Mouse (Mus musculus) granulocyte monocyte progenitor cell, adult 5-6 weeks (primary cell): ENCODE results near the gene Psma5. TPM values are rescaled to one million over a fixed set of nuclear protein-coding genes. Genes with fewer than 3 reads are reported as not detected.
"Not testable (repeated sequence)": the region's sequence is repeated elsewhere in the genome, so short reads cannot be mapped to it uniquely, and the experiment has no call there.

Experiments
- ATAC-seq: replicated peaks from 2 replicates; pipeline ENCODE4 v1.8.0; 2016; ENCODE audit warnings: mild to moderate bottlenecking, moderate TSS enrichment, inconsistent platforms; ENCODE audit not compliant: poor library complexity, severe bottlenecking
- total RNA-seq, 2 experiments: library from RNA; stranded (forward) in 1 of 2; stranded (reverse) in 1 of 2; fragments of 200-712, 200-1000 nt in 1 of 2; fragments of >200 nt in 1 of 2; fragmentation: Nextera tagmentation in 1 of 2; gene quantifications; 2 replicates each; pipeline ENCODE4 v1.2.3; 2014 to 2017

Psma5 gene
- total RNA-seq, 2 experiments from 2014 or later, result 264 to 273 TPM

GRCm38 (mm10) chr3:108279495-108279894 lies 22.8 kb downstream of the Psma5 start:
- ATAC-seq, result not testable (repeated sequence)

- ATAC-seq, result 0 out of 2 replicates have a peak, but pooled peaks have one; percentile 12
Measured at GRCm38 (mm10) chr3:108282401-108283240, 25.9 kb downstream of the Psma5 start.

GRCm38 (mm10) chr3:108283241-108283561 lies 26.5 kb downstream of the Psma5 start:
- ATAC-seq, result no peak

- peak; percentile 89 for ATAC-seq
Measured at GRCm38 (mm10) chr3:108283781-108284601, 27.3 kb downstream of the Psma5 start, which contains the start of gene Sort1. Sort1 (plus strand) TSS chr3:108284082.

GRCm38 (mm10) chr3:108285078-108285711 lies 28.5 kb downstream of the Psma5 start:
- ATAC-seq, result no peak

GRCm38 (mm10) chr3:108286671-108287439 lies 30.1 kb downstream of the Psma5 start:
- ATAC-seq, result 0 out of 2 replicates have a peak, but pooled peaks have one; percentile 6

- no peak for ATAC-seq
Measured at GRCm38 (mm10) chr3:108287811-108288805, 31.4 kb downstream of the Psma5 start.

- ATAC-seq, result 0 out of 2 replicates have a peak, but pooled peaks have one; percentile 34
Measured at GRCm38 (mm10) chr3:108289311-108290130, 32.8 kb downstream of the Psma5 start.

GRCm38 (mm10) chr3:108291036-108291799 lies 34.5 kb downstream of the Psma5 start:
- ATAC-seq, result no peak

- ATAC-seq, result no peak
Measured at GRCm38 (mm10) chr3:108294398-108294797, 37.7 kb downstream of the Psma5 start.

GRCm38 (mm10) chr3:108295379-108296219 lies 38.9 kb downstream of the Psma5 start:
- ATAC-seq, result peak; percentile 60

GRCm38 (mm10) chr3:108296220-108297049 lies 39.7 kb downstream of the Psma5 start:
- ATAC-seq, result peak; percentile 79

- no peak for ATAC-seq
Measured at GRCm38 (mm10) chr3:108297050-108297419, 40.3 kb downstream of the Psma5 start.

- peak; percentile 57 for ATAC-seq
Measured at GRCm38 (mm10) chr3:108297603-108298553, 41.2 kb downstream of the Psma5 start.
